Mouse (Mus musculus) erythroblast, embryonic 14.5 days (primary cell): ENCODE measurements around the gene Atp1a3. TPM values are rescaled to one million over a fixed set of nuclear protein-coding genes. Genes with fewer than 3 reads are reported as not detected.
A peak's percentile ranks its signal among the peaks of the same experiment; 100 is the strongest.

Experiments used
- H3K27me3 ChIP-seq: 2 replicates; pipeline ENCODE4 v1.6.1; 2012; ENCODE audit warnings: inconsistent platforms; ENCODE audit not compliant: control insufficient read depth
- H3K36me3 ChIP-seq: 2 replicates; pipeline ENCODE4 v1.6.1; 2012; ENCODE audit warnings: mild to moderate bottlenecking, inconsistent platforms; ENCODE audit not compliant: control insufficient read depth
- H3K4me1 ChIP-seq: 2 replicates; pipeline ENCODE4 v1.6.1; 2012; ENCODE audit warnings: inconsistent platforms; ENCODE audit not compliant: control insufficient read depth
- H3K4me3 ChIP-seq: replicated peaks from 2 replicates; pipeline ENCODE3; 2012; ENCODE audit warnings: moderate library complexity, mild to moderate bottlenecking, inconsistent platforms
- H3K9me3 ChIP-seq: 2 replicates; pipeline ENCODE4 v1.6.1; 2012; ENCODE audit warnings: low read length, inconsistent platforms, mixed read lengths; ENCODE audit not compliant: control insufficient read depth
- GATA1 ChIP-seq: IDR thresholded peaks from 2 replicates; pipeline ENCODE4 v1.6.1; 2012; ENCODE audit warnings: low read length, inconsistent platforms, mixed read lengths
- TAL1 ChIP-seq: IDR thresholded peaks from 3 replicates; pipeline ENCODE4 v1.6.1; 2012; ENCODE audit warnings: low read length, inconsistent platforms, mixed read lengths
- polyA plus RNA-seq: library from polyadenylated mRNA; stranded (reverse); fragments of >175 nt; gene quantifications from 2 replicates; pipeline ENCODE4 v1.2.3, GENCODE M21; 2012

Gene Atp1a3
- polyA plus RNA-seq, 1 experiment, result 0.10 TPM

- TF ChIP-seq TAL1 (no peak), GATA1 (no peak)
- peaks cover 29% of the 10 kb centered on the region for H3K4me1 ChIP-seq
These were observed 33.5 kb downstream of the Atp1a3 start, which contains the start of gene Rabac1 for GRCm38 (mm10) chr7:24971972-24972893. Gene Rabac1, minus strand, starts transcription at chr7:24972754.

GRCm38 (mm10) chr7:24971261-24971971 is 34.3 kb downstream of the Atp1a3 start:
- TF ChIP-seq GATA1, result no peak
- no peak for TF ChIP-seq TAL1
- Histone ChIP-seq H3K4me1 (peaks cover 29% of the 10 kb centered on the region), H3K36me3 (peaks cover 7% of the 10 kb centered on the region), H3K9me3 (no peaks in the 10 kb centered on the region), H3K4me3 (peak overlapping the region; percentile 82), H3K27me3 (no peaks in the 10 kb centered on the region)

More at GRCm38 (mm10) chr7:24971972-24972893, 33.5 kb downstream of the Atp1a3 start, which contains the start of gene Rabac1:
- Histone ChIP-seq H3K27me3 (no peaks in the 10 kb centered on the region), H3K36me3 (peaks cover 7% of the 10 kb centered on the region), H3K9me3 (no peaks in the 10 kb centered on the region), H3K4me3 (peak within 1 kb of the TSS; percentile 82)

- Histone ChIP-seq H3K4me1 (peaks cover 29% of the 10 kb centered on the region), H3K4me3 (no peak overlapping the region), H3K9me3 (no peaks in the 10 kb centered on the region), H3K36me3 (peaks cover 7% of the 10 kb centered on the region), H3K27me3 (no peaks in the 10 kb centered on the region)
- TF ChIP-seq GATA1, result no peak
- TF ChIP-seq TAL1, result no peak
These were observed 35.4 kb downstream of the Atp1a3 start for GRCm38 (mm10) chr7:24970341-24970740.

GRCm38 (mm10) chr7:24969805-24970204 is 36.0 kb downstream of the Atp1a3 start:
- H3K36me3 ChIP-seq, result peaks cover 7% of the 10 kb centered on the region
- H3K27me3 ChIP-seq, result no peaks in the 10 kb centered on the region
- H3K4me3 ChIP-seq, result no peak overlapping the region
- peaks cover 25% of the 10 kb centered on the region for H3K4me1 ChIP-seq
- TF ChIP-seq TAL1 (no peak), GATA1 (no peak)
- no peaks in the 10 kb centered on the region for H3K9me3 ChIP-seq

- Histone ChIP-seq H3K9me3 (no peaks in the 10 kb centered on the region), H3K27me3 (no peaks in the 10 kb centered on the region), H3K36me3 (peaks cover 7% of the 10 kb centered on the region), H3K4me1 (peaks cover 23% of the 10 kb centered on the region), H3K4me3 (no peak overlapping the region)
- TF ChIP-seq TAL1, result no peak
- no peak for TF ChIP-seq GATA1
These were observed 37.3 kb downstream of the Atp1a3 start for GRCm38 (mm10) chr7:24968463-24968862.

GRCm38 (mm10) chr7:24967966-24968365 is 37.8 kb downstream of the Atp1a3 start:
- Histone ChIP-seq H3K4me3 (no peak overlapping the region), H3K9me3 (no peaks in the 10 kb centered on the region), H3K36me3 (peaks cover 7% of the 10 kb centered on the region), H3K4me1 (peaks cover 20% of the 10 kb centered on the region), H3K27me3 (no peaks in the 10 kb centered on the region)
- no peak for TF ChIP-seq TAL1
- no peak for TF ChIP-seq GATA1

GRCm38 (mm10) chr7:24964897-24965535 is 40.7 kb downstream of the Atp1a3 start:
- no peaks in the 10 kb centered on the region; the same call in 1 of the 2 replicates for H3K9me3 ChIP-seq
- peaks cover 4% of the 10 kb centered on the region for H3K36me3 ChIP-seq
- no peak overlapping the region for H3K4me3 ChIP-seq
- no peaks in the 10 kb centered on the region for H3K27me3 ChIP-seq
- TF ChIP-seq GATA1, result no peak
- H3K4me1 ChIP-seq, result no peaks in the 10 kb centered on the region

- no peaks in the 10 kb centered on the region for H3K27me3 ChIP-seq
- no peaks in the 10 kb centered on the region; the same call in 1 of the 2 replicates for H3K9me3 ChIP-seq
- H3K4me1 ChIP-seq, result no peaks in the 10 kb centered on the region
- no peak overlapping the region for H3K4me3 ChIP-seq
- TF ChIP-seq GATA1 (no peak), TAL1 (no peak)
- no peaks in the 10 kb centered on the region; the same call in 1 of the 2 replicates for H3K36me3 ChIP-seq
These were observed 41.5 kb downstream of the Atp1a3 start for GRCm38 (mm10) chr7:24964288-24964687.
